Mouse (Mus musculus): ENCODE results near the gene Lclat1.
"Not testable (repeated sequence)": the region's sequence is repeated elsewhere in the genome, so short reads cannot be mapped to it uniquely, and the experiment has no call there.

Lclat1 gene

GRCm38 (mm10) chr17:73136562-73137484 is 29.0 kb downstream of the Lclat1 start:
- no peak for DNase-seq (ENCODE audit: inconsistent age in 2 of 2, low spot score in 1 of 2)

- DNase-seq (ENCODE audit: inconsistent age in 2 of 2, low spot score in 1 of 2), result no peak
Measured at GRCm38 (mm10) chr17:73138217-73138616, 30.4 kb downstream of the Lclat1 start.

DNA sequence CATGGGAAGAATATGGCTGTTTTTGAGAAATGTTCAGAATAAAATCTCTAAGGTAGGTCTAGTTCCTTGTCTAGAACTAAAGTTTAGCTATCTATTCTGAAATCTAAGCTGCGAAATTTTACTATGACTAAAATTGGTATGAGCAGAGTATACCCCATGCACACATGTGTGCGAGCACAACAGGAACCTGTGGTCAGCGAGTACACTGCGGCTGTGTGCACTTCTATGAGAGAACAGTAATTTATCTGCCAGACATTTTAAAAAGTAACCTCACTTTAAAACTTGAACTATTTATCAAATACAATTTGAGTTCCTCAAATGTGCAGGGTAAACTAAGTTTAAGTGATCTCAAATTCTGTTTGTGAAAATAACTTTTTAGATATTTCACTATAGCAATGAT is 34.2 kb downstream of the Lclat1 start:
- no peak for DNase-seq (ENCODE audit: inconsistent age in 2 of 2, low spot score in 1 of 2)

GRCm38 (mm10) chr17:73142445-73142844 is 34.7 kb downstream of the Lclat1 start:
- peak in 1 of 2 experiments; percentile 7 for DNase-seq (ENCODE audit: inconsistent age in 2 of 2, low spot score in 1 of 2)

GRCm38 (mm10) chr17:73145426-73145825 is 37.6 kb downstream of the Lclat1 start:
- DNase-seq (ENCODE audit: inconsistent age in 2 of 2, low spot score in 1 of 2), result no peak

DNA sequence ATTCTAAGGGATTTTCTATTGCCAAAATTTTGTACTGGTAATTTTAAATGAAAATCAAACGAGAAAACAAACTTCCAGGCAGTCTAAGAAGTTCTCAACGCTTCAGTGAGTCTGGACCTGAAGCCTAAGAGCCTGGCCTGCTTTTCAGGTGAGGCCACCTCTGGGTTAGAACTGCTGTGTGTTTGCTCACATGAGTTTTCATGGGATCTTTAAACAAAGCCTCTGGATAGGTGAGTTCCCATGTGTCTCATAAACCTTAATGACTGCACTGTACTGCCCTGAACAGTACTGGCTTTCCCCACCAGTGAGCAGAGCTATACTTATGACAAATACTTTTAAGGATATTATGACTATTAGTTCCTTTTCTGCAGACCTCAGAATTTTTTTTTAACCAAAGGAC is 40.8 kb downstream of the Lclat1 start:
- no peak for DNase-seq (ENCODE audit: inconsistent age in 2 of 2, low spot score in 1 of 2)

DNA sequence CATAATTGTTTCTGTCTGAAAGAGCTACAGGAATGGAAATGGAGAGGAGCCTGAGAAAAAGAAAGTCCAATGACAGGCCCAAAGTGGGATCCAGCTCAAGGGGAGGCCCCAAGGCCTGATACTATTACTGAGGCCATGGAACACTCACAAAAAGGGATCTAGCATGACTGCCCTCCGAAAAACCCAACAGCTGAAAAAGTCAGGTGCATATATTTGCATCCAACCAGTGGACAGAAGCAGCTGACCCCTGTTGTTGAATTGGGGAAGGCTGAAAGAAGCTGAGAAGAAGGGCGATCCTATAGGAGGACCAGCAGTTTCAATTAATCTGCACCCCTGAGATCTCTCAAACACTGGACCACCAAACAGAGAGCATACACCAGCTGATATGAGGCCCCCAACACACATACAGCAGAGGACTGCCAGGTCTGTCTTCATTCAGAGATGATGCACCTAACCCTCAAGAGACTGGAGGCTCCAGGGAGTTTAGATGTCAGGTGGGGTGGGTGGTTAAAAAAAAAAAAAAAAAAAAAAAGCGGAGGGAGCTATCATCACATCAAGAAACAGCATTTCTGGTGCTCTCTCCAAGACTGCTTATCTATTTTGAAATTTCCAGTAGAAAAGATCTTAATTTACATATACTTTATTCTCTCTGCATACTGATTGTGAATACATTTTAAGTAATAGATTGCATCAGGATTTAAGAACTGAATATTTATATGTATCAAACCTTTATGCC is 45.2 kb downstream of the Lclat1 start:
- not testable (repeated sequence) for DNase-seq (ENCODE audit: inconsistent age in 2 of 2, low spot score in 1 of 2)

- DNase-seq (ENCODE audit: inconsistent age in 2 of 2, low spot score in 1 of 2), result no peak
Measured at GRCm38 (mm10) chr17:73153672-73154071, 45.9 kb downstream of the Lclat1 start.

DNA sequence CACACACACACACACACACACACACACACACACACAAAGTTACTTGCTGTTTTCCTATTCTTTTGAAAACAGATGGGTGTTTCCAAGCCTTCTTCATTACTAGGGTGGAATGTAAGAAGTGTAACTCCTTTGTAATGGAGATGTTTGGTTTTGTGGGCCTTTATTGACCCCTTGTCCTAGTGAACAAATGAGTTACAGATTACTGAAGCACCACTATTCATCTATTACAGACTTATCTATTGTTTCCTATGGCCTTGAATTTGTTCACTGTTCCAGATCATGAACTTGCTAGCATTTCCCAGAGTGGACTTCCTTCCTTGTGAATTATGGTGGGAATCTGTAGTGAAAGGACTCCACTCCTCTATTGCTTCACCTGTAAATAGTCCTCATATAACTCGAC is 48.8 kb downstream of the Lclat1 start:
- no peak for DNase-seq (ENCODE audit: inconsistent age in 2 of 2, low spot score in 1 of 2)

DNA sequence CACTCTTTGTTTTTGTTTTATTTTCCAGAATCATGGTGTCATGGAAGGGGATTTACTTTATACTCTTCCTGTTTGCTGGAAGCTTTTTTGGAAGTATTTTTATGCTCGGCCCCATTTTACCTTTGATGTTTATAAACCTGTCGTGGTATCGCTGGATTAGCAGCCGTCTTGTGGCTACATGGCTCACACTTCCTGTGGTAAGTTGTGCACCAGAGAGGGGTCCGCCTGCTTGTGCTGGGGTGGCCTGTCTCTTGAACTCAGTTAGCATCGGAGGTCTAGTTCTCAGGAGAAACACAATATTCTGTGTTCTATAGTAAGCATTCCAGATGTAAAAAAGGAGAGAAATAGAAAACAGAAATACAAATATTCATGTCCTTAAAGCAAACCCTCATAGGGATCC is 54.0 kb downstream of the Lclat1 start:
- DNase-seq (ENCODE audit: inconsistent age in 2 of 2, low spot score in 1 of 2), result no peak

DNA sequence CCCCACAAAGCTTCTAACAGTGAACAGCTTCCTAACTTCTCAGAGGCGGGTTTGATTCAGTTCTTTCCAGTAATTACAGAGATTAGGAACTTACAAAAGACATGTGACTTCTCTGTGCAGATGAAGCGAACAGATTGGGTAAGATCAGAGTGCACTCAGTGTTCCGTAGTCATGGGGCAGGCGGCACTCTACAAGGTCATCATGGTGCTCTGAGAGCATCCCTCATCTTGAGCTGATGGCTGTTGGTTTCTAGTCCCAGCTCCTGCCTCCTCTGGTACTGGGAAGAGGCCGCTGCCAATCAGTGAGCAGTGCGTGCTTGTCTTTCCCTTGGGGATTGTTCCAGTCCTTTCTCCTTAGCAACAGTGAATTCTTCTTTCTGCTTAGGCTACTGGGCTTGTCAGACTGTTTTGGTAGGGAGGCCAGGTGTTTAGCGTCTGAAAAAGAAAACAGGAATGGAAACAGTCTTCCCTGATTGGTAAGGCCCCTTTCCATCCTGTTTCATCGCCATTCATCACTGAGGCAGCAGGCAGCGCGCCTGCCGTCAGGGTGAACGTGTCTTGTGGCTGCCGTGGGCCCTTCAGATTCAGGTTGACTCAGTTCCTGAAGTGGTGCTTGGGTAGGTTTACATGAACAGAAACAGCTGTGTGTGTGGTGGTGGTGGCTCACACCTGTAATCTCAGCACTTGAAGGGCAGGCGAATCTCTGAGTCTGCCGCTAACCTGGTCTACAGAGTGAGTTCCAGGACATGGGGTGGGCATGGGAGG is 54.8 kb downstream of the Lclat1 start:
- DNase-seq (ENCODE audit: inconsistent age in 2 of 2, low spot score in 1 of 2), result no peak

DNA sequence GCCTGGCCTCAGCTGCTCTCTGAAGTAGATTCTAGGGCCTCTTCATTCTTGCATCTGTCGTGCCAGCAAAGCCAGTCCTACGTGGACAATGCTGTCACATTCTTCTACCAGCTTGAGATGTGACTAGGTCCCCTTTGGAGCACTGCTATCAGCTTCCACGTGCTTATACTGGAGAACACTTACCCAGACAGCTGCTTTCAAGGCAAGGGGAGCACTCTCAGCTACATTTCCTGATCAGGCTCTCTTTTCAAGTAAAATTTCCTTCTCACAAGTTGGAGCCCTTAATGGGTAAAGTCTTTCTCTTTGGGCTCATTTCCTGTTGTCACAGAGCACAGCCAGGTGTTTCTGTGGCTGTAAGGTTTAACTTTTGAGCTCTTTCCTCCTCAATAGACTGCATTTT is 55.8 kb downstream of the Lclat1 start:
- DNase-seq (ENCODE audit: inconsistent age in 2 of 2, low spot score in 1 of 2), result no peak

GRCm38 (mm10) chr17:73164121-73164520 is 56.3 kb downstream of the Lclat1 start:
- no peak for DNase-seq (ENCODE audit: inconsistent age in 2 of 2, low spot score in 1 of 2)

DNA sequence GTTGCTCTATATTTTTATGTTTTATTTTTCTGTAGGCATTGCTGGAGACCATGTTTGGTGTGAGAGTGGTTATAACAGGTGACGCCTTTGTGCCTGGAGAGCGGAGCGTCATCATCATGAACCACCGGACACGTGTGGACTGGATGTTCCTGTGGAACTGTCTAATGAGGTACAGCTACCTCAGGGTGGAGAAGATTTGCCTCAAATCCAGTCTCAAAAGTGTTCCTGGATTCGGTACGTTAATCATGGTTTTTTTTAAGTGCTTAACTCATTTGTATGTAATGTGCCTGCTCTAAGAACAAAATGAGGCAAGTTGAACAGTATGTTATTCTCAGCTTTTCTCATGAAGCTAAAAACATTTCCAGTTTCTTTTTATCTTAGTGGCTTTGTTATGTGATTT is 61.7 kb downstream of the Lclat1 start:
- no peak for DNase-seq (ENCODE audit: inconsistent age in 2 of 2, low spot score in 1 of 2)

- peak; percentile 34 to 54 for DNase-seq (ENCODE audit: inconsistent age in 2 of 2, low spot score in 1 of 2)
Measured at GRCm38 (mm10) chr17:73170141-73170540, 62.4 kb downstream of the Lclat1 start.

- peak; percentile 62 to 82 for DNase-seq (ENCODE audit: inconsistent age in 2 of 2, low spot score in 1 of 2)
Measured at GRCm38 (mm10) chr17:73174083-73174562, 66.3 kb downstream of the Lclat1 start.

DNA sequence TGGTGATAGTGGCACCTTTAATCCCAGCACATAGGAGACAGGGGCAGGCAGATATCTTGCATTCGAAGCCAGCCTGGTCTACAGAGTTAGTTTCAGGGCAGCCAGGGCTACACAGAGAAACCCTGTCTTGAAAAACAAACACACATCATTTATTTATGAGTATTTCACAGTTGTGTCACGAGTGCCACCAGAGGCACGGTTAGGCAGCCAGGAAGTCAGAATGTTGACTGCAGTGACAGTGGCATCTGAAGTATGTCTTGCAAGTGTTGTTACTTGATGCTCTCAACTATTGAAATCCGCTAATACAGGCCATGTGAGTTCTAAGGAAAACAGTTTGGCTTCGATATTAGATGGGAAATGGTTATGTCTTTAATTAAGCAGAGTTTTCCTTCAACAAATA is 67.9 kb downstream of the Lclat1 start:
- DNase-seq (ENCODE audit: inconsistent age in 2 of 2, low spot score in 1 of 2), result no peak

DNA sequence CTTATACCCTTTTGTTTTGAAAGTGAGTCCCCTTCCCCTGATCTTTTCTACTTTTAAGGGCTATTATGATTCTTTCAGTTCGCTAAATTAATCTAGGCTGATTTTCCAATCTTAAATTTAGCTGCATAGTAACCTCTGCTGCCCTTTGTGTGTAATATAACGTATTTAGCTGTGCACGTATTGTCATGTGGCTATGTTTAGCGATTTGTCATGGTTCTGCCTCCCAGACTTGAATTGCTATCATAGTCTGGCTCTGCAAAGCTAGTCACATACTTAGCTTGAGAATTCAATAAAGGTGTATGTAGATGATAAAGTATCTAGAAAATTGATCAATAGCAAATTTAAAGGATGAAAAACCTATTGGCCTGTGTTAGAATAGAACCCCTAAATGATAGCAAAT is 69.3 kb downstream of the Lclat1 start:
- DNase-seq (ENCODE audit: inconsistent age in 2 of 2, low spot score in 1 of 2), result no peak

GRCm38 (mm10) chr17:73186929-73187328 is 79.1 kb downstream of the Lclat1 start:
- peak in 1 of 2 experiments; percentile 41 for DNase-seq (ENCODE audit: inconsistent age in 2 of 2, low spot score in 1 of 2)

DNA sequence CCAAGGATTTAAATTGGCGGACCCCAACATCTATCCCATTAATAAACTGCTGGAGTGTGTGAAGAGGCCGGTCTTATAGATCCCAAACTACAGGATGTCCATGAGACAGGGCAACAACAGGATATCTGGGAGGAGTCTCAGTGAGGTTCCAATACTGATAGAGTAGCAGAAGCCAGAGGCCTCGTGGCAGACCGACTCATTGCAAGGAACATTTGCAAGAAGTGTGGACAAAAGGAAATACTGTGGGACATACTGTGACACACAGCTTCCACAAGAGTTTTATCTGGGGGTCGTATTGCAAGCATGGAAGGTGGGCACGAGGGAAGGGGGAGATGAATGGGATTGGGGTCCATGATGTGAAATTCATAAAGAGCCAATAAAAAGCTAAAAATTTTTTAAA is 86.4 kb downstream of the Lclat1 start:
- DNase-seq (ENCODE audit: inconsistent age in 2 of 2, low spot score in 1 of 2), result no peak

DNA sequence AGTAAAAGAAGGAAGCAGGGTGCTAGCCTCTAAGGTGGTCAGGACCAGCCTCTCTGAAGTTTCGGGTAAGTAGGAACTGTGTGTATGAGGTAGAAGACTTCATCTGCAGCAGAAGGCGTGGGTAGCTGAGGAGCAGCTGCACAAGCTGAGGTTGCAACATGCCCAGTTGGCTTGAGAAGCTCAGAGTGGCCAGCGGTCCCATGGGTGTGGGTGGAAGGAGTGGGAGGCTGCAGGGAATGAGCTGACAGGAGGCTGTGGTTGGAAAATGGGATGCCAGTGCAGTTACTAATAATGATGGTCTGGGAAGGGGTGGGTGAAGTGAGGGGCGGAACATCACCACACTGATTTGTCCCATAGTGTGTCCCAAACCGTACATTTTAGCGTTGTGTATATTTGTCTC is 86.8 kb downstream of the Lclat1 start:
- peak; percentile 24 to 62 for DNase-seq (ENCODE audit: inconsistent age in 2 of 2, low spot score in 1 of 2)
